Mouse (Mus musculus): ENCODE measurements around the gene Hectd3.

Hectd3 gene

GRCm38 (mm10) chr4:116995131-116995797 is at the start of gene Hectd3:
Hectd3 (plus strand) TSS chr4:116995317.
- DNase-seq (ENCODE audit: low spot score): peak; percentile 66

GRCm38 (mm10) chr4:116951642-116952041 is 43.5 kb upstream of the Hectd3 start:
- no peak for DNase-seq (ENCODE audit: low spot score)

- DNase-seq (ENCODE audit: low spot score): no peak
Observed at GRCm38 (mm10) chr4:116954951-116955350, 40.2 kb upstream of the Hectd3 start.

- DNase-seq (ENCODE audit: low spot score): no peak
Observed at GRCm38 (mm10) chr4:116976503-116976902, 18.6 kb upstream of the Hectd3 start.

- no peak for DNase-seq (ENCODE audit: low spot score)
Observed at GRCm38 (mm10) chr4:116985681-116986080, 9.4 kb upstream of the Hectd3 start.

GRCm38 (mm10) chr4:116986400-116987121 is 8.6 kb upstream of the Hectd3 start:
- peak; percentile 79 for DNase-seq (ENCODE audit: low spot score)

GRCm38 (mm10) chr4:116987122-116987456 is 8.0 kb upstream of the Hectd3 start:
- DNase-seq (ENCODE audit: low spot score): no peak

- no peak for DNase-seq (ENCODE audit: low spot score)
Observed at GRCm38 (mm10) chr4:116989731-116990130, 5.4 kb upstream of the Hectd3 start.

GRCm38 (mm10) chr4:116991366-116991765 is 3.8 kb upstream of the Hectd3 start:
- DNase-seq (ENCODE audit: low spot score): peak; percentile 81

- DNase-seq (ENCODE audit: low spot score): peak; percentile 97
Observed at GRCm38 (mm10) chr4:116993672-116994621, 1.2 kb upstream of the Hectd3 start, which contains the start of gene Urod. Urod (minus strand) TSS chr4:116994413.

- peak; percentile 51 for DNase-seq (ENCODE audit: low spot score)
Observed at GRCm38 (mm10) chr4:116995798-116996135, 650 bp downstream of the Hectd3 start.

- DNase-seq (ENCODE audit: low spot score): no peak
Observed at GRCm38 (mm10) chr4:116999513-117000154, 4.5 kb downstream of the Hectd3 start.

- DNase-seq (ENCODE audit: low spot score): no peak
Observed at GRCm38 (mm10) chr4:117001957-117002356, 6.8 kb downstream of the Hectd3 start.

- peak; percentile 70 for DNase-seq (ENCODE audit: low spot score)
Observed at GRCm38 (mm10) chr4:117002543-117003521, 7.7 kb downstream of the Hectd3 start.

GRCm38 (mm10) chr4:117004649-117005048 is 9.5 kb downstream of the Hectd3 start:
- no peak for DNase-seq (ENCODE audit: low spot score)

GRCm38 (mm10) chr4:117005611-117006400 is 10.7 kb downstream of the Hectd3 start:
- DNase-seq (ENCODE audit: low spot score): no peak

GRCm38 (mm10) chr4:117007058-117007457 is 11.9 kb downstream of the Hectd3 start:
- DNase-seq (ENCODE audit: low spot score): no peak

- no peak for DNase-seq (ENCODE audit: low spot score)
Observed at GRCm38 (mm10) chr4:117010231-117010630, 15.1 kb downstream of the Hectd3 start.

GRCm38 (mm10) chr4:117013596-117013995 is 18.5 kb downstream of the Hectd3 start:
- DNase-seq (ENCODE audit: low spot score): no peak

- no peak for DNase-seq (ENCODE audit: low spot score)
Observed at GRCm38 (mm10) chr4:117014901-117015415, 19.8 kb downstream of the Hectd3 start.
